Mouse (Mus musculus): ENCODE measurements around the gene Pip5kl1. TPM values are rescaled to one million over a fixed set of nuclear protein-coding genes. Genes with fewer than 3 reads are reported as not detected.
A peak's percentile ranks its signal among the peaks of the same experiment; 100 is the strongest.

Pip5kl1 gene
- total and polyA plus RNA-seq, 3 experiments: 0.25 TPM; not detected in 2

DNA sequence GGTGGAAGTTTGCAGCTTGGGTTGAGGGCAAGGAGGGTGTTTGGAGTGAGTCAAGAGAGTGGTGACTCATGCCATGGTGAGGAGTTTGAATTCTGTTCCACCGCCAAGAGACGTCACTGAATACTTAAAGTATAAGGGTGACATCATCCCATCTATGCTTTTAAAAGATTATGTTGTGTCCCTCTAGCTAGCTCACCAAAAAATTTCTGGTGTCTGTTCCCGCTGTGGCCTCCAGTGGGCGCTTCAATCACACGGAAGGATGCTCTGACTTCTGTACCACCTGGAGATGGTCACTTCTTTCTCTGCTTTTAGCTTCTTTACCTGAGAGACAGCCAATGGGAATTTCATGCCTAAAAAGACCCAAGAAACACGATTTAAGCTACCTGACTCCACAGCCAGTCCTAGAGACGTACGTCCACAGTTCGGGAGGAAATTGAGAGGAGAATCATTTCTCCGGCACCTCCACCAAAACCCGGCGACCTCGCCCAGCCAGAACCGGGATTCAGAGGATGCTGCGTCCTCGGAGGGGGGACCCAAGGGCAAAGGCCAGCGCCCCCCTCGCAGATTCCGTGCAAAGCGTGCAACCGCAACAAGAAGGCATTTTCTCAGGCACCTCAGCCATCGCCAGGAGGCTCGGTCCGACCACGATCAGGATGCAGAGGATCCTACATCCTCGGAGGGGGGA, 446 bp downstream of the Pip5kl1 start:
- H3K4me3 ChIP-seq: no peak overlapping the region
- peak in 1 of 2 experiments; percentile 66 for DNase-seq
- TF ChIP-seq POLR2A (IDR thresholded peaks at IDR 0.05; ENCODE audit: insufficient read depth, low read depth, low read length) (no peak), CTCF (IDR thresholded peaks at IDR 0.05) (peak; percentile 91), EP300 (IDR thresholded peaks at IDR 0.05; ENCODE audit: insufficient read depth, low read depth, low read length) (0 out of 2 replicates have a peak, but pooled peaks have one; percentile 34)
- no peaks in the 10 kb centered on the region for H3K27me3 ChIP-seq (ENCODE audit: control insufficient read depth, insufficient read depth, low read length)
- 5% methylated on average over 26 of the region's 26 CpGs for WGBS
- H3K79me2 ChIP-seq (replicated peaks; ENCODE audit: control insufficient read depth, insufficient read depth, low read length): no peaks in the 10 kb centered on the region
- no peaks in the 10 kb centered on the region for H3K4me1 ChIP-seq (ENCODE audit: control insufficient read depth, insufficient read depth, low read length)
- intact Hi-C loops (cut with DNase I): loop anchor here (5.0 kb wide), 2 partner anchors 37 to 182 kb away; partner anchors contain the start of gene Tor2a
- H3K36me3 ChIP-seq (ENCODE audit: control insufficient read depth, insufficient read depth, low read length): no peaks in the 10 kb centered on the region
- no peak overlapping the region for H3K9ac ChIP-seq (ENCODE audit: low read depth, low read length)
- no peak overlapping the region for H3K27ac ChIP-seq

GRCm38 (mm10) chr2:32575586-32576160, 1.1 kb downstream of the Pip5kl1 start, which contains the start of gene 9430097D07Rik:
Gene 9430097D07Rik, minus strand, starts transcription at chr2:32575684.
- DNase-seq: no peak
- Histone ChIP-seq H3K9ac (ENCODE audit: low read depth, low read length) (no peak within 1 kb of the TSS), H3K27ac (no peak within 1 kb of the TSS), H3K36me3 (ENCODE audit: control insufficient read depth, insufficient read depth, low read length) (no peaks in the 10 kb centered on the region), H3K4me1 (ENCODE audit: control insufficient read depth, insufficient read depth, low read length) (no peaks in the 10 kb centered on the region), H3K27me3 (ENCODE audit: control insufficient read depth, insufficient read depth, low read length) (no peaks in the 10 kb centered on the region), H3K79me2 (replicated peaks; ENCODE audit: control insufficient read depth, insufficient read depth, low read length) (no peaks in the 10 kb centered on the region), H3K4me3 (no peak within 1 kb of the TSS)
- no peak for TF ChIP-seq EP300 (IDR thresholded peaks at IDR 0.05; ENCODE audit: insufficient read depth, low read depth, low read length)
- intact Hi-C loops (cut with DNase I): loop anchor here (5.0 kb wide), 1 partner anchor 37 kb away; no protein-coding TSS in a partner anchor
- 21% methylated on average over 28 of the region's 28 CpGs for WGBS

DNA sequence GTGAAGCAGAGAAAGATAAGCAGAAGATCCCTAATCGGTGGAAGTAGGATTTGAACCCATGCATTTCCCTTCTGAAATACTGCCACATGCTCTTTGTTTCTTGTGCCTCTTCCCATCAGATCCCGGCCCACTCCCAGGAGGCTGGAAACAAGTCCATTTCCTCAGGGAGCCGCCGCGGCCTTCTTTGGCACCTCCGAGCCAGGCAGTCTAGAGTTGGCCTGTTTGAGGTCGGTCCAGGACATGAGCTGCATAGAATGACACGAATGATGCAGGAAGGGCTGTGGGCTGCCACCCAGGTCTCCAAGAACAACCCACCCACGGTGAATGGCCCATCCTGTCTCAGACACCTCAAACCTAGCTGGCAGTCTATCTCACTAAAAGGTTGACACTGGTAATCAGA, 1.9 kb downstream of the Pip5kl1 start:
- DNase-seq: no peak
- Histone ChIP-seq H3K79me2 (replicated peaks; ENCODE audit: control insufficient read depth, insufficient read depth, low read length) (no peaks in the 10 kb centered on the region), H3K36me3 (ENCODE audit: control insufficient read depth, insufficient read depth, low read length) (no peaks in the 10 kb centered on the region), H3K9ac (ENCODE audit: low read depth, low read length) (no peak overlapping the region), H3K27ac (no peak overlapping the region), H3K27me3 (ENCODE audit: control insufficient read depth, insufficient read depth, low read length) (no peaks in the 10 kb centered on the region), H3K4me3 (no peak overlapping the region), H3K4me1 (ENCODE audit: control insufficient read depth, insufficient read depth, low read length) (no peaks in the 10 kb centered on the region)
- intact Hi-C loops (cut with DNase I): loop anchor here (5.0 kb wide), 1 partner anchor 36 kb away; no protein-coding TSS in a partner anchor
- TF ChIP-seq CTCF (IDR thresholded peaks at IDR 0.05): no peak
- TF ChIP-seq EP300 (IDR thresholded peaks at IDR 0.05; ENCODE audit: insufficient read depth, low read depth, low read length): no peak
- TF ChIP-seq POLR2A (IDR thresholded peaks at IDR 0.05; ENCODE audit: insufficient read depth, low read depth, low read length): no peak
- WGBS: 44% methylated on average over 9 of the region's 9 CpGs

GRCm38 (mm10) chr2:32578146-32579046, 3.8 kb downstream of the Pip5kl1 start:
- Histone ChIP-seq H3K4me3 (no peak overlapping the region), H3K27me3 (ENCODE audit: control insufficient read depth, insufficient read depth, low read length) (no peaks in the 10 kb centered on the region), H3K9ac (ENCODE audit: low read depth, low read length) (no peak overlapping the region), H3K27ac (no peak overlapping the region), H3K4me1 (ENCODE audit: control insufficient read depth, insufficient read depth, low read length) (peaks cover 1% of the 10 kb centered on the region; the same call in 1 of the 2 replicates), H3K36me3 (ENCODE audit: control insufficient read depth, insufficient read depth, low read length) (no peaks in the 10 kb centered on the region), H3K79me2 (replicated peaks; ENCODE audit: control insufficient read depth, insufficient read depth, low read length) (no peaks in the 10 kb centered on the region)
- 46% methylated on average over 25 of the region's 30 CpGs for WGBS
- intact Hi-C loops (cut with DNase I): loop anchor here (5.0 kb wide), 1 partner anchor 34 kb away; no protein-coding TSS in a partner anchor
- TF ChIP-seq POLR2A (IDR thresholded peaks at IDR 0.05; ENCODE audit: insufficient read depth, low read depth, low read length) (no peak), EP300 (IDR thresholded peaks at IDR 0.05; ENCODE audit: insufficient read depth, low read depth, low read length) (no peak), CTCF (IDR thresholded peaks at IDR 0.05) (no peak)
- DNase-seq: no peak

GRCm38 (mm10) chr2:32581450-32582095, 7.0 kb downstream of the Pip5kl1 start:
- DNase-seq: no peak
- intact Hi-C loops (cut with DNase I): no loop called here
- H3K36me3 ChIP-seq (ENCODE audit: control insufficient read depth, insufficient read depth, low read length): no peaks in the 10 kb centered on the region
- H3K27me3 ChIP-seq (ENCODE audit: control insufficient read depth, insufficient read depth, low read length): no peaks in the 10 kb centered on the region
- peaks cover 1% of the 10 kb centered on the region; the same call in 1 of the 2 replicates for H3K4me1 ChIP-seq (ENCODE audit: control insufficient read depth, insufficient read depth, low read length)
- no peak overlapping the region for H3K27ac ChIP-seq
- TF ChIP-seq POLR2A (IDR thresholded peaks at IDR 0.05; ENCODE audit: insufficient read depth, low read depth, low read length) (no peak), CTCF (IDR thresholded peaks at IDR 0.05) (no peak; the same call in 1 of the 2 replicates), EP300 (IDR thresholded peaks at IDR 0.05; ENCODE audit: insufficient read depth, low read depth, low read length) (no peak)
- H3K79me2 ChIP-seq (replicated peaks; ENCODE audit: control insufficient read depth, insufficient read depth, low read length): no peaks in the 10 kb centered on the region
- no peak overlapping the region for H3K4me3 ChIP-seq
- 49% methylated on average over 19 of the region's 19 CpGs for WGBS
- no peak overlapping the region for H3K9ac ChIP-seq (ENCODE audit: low read depth, low read length)

All from heart, adult 2 months (tissue).